Mouse (Mus musculus) cerebellum, adult 2 months (tissue): ENCODE results near the gene Grk3. TPM values are rescaled to one million over a fixed set of nuclear protein-coding genes. Genes with fewer than 3 reads are reported as not detected.

Experiments
- DNase-seq, 2 experiments: peaks; one replicate each; pipeline ENCODE4 v3.0.0; 2021
- H3K27ac ChIP-seq: fragments of 200-500 bp; 2 replicates; pipeline ENCODE4 v1.5.1; 2012; ENCODE audit warnings: low read length, control low read depth, inconsistent platforms; ENCODE audit not compliant: insufficient read depth
- H3K27me3 ChIP-seq: fragments of 200-500 bp; 2 replicates; pipeline ENCODE4 v1.6.1; 2012; ENCODE audit warnings: inconsistent platforms, mild to moderate bottlenecking, low read length, moderate library complexity; ENCODE audit not compliant: control insufficient read depth, insufficient read depth
- H3K4me1 ChIP-seq: fragments of 200-500 bp; 2 replicates; pipeline ENCODE4 v1.6.1; 2011; ENCODE audit warnings: low read length; ENCODE audit not compliant: control insufficient read depth, insufficient read depth
- H3K4me3 ChIP-seq: fragments of 200-500 bp; replicated peaks from 2 replicates; pipeline ENCODE3; 2011; ENCODE audit warnings: mild to moderate bottlenecking, low read depth, low read length, control low read depth; ENCODE audit not compliant: insufficient read depth
- CTCF ChIP-seq: fragments of 200-500 bp; IDR thresholded peaks from 2 replicates; pipeline ENCODE4 v1.5.1; 2011; ENCODE audit warnings: low read depth, mild to moderate bottlenecking, control low read depth, low read length, moderate library complexity, borderline replicate concordance; ENCODE audit not compliant: insufficient read depth
- POLR2A ChIP-seq: fragments of 200-500 bp; IDR thresholded peaks from 2 replicates; pipeline ENCODE4 v1.6.1; 2011; ENCODE audit warnings: low read length, control low read depth, borderline replicate concordance; ENCODE audit not compliant: insufficient read depth
- WGBS: fragments of 180-500 bp; shearing (Covaris S2); methylation state at CpG from one replicate; pipeline ENCODE4 v1.1.7; 2018; 5-methylcytosine and 5-hydroxymethylcytosine counted together
- polyA plus RNA-seq: library from polyadenylated mRNA; depleted of rRNA; stranded (reverse); fragments of >200 nt; gene quantifications from 2 replicates; pipeline ENCODE4 v1.2.3, GENCODE M21; 2012; rRNA removed

The Grk3 gene
- polyA plus RNA-seq, 1 experiment: 58.0 TPM

- no peak overlapping the region for H3K27ac ChIP-seq
- H3K27me3 ChIP-seq: no peaks in the 10 kb centered on the region
- no peak for TF ChIP-seq POLR2A
- TF ChIP-seq CTCF: no peak
- H3K4me3 ChIP-seq: no peak overlapping the region
- H3K4me1 ChIP-seq: peaks cover 5% of the 10 kb centered on the region
- no peak for DNase-seq
- 90% methylated on average over 6 of the region's 6 CpGs for WGBS
Measured at GRCm38 (mm10) chr5:112872999-112873398, 142.6 kb downstream of the Grk3 start.

- DNase-seq: peak; percentile 64 to 82
- WGBS: 24% methylated on average over 9 of the region's 9 CpGs
- Histone ChIP-seq H3K27ac (no peak overlapping the region), H3K27me3 (no peaks in the 10 kb centered on the region), H3K4me3 (no peak overlapping the region), H3K4me1 (peaks cover 9% of the 10 kb centered on the region)
- TF ChIP-seq POLR2A (no peak), CTCF (peak; percentile 86)
Measured at GRCm38 (mm10) chr5:112870729-112871128, 144.9 kb downstream of the Grk3 start.

GRCm38 (mm10) chr5:112868620-112869019 is 147.0 kb downstream of the Grk3 start:
- TF ChIP-seq CTCF: no peak
- no peak for TF ChIP-seq POLR2A
- no peak overlapping the region for H3K4me3 ChIP-seq
- peaks cover 9% of the 10 kb centered on the region for H3K4me1 ChIP-seq
- no peak for DNase-seq
- 80% methylated on average over 5 of the region's 5 CpGs for WGBS
- H3K27ac ChIP-seq: no peak overlapping the region
- no peaks in the 10 kb centered on the region for H3K27me3 ChIP-seq

GRCm38 (mm10) chr5:112864719-112865367 is 150.7 kb downstream of the Grk3 start:
- TF ChIP-seq CTCF (peak; percentile 70), POLR2A (no peak)
- Histone ChIP-seq H3K27me3 (no peaks in the 10 kb centered on the region), H3K4me3 (no peak overlapping the region), H3K27ac (no peak overlapping the region), H3K4me1 (peaks cover 9% of the 10 kb centered on the region)
- WGBS: 54% methylated on average over 4 of the region's 4 CpGs
- peak; percentile 31 to 57 for DNase-seq

Other genes starting within 250 kb of the Grk3 start
- gene Myo18b, start 119.4 kb downstream of the Grk3 start, polyA plus RNA-seq: 0.55 and 0.69 TPM in 2 replicates
- gene Crybb2, start 54.3 kb upstream of the Grk3 start, polyA plus RNA-seq: not detected in 2 replicates
- gene Crybb3, start 65.8 kb upstream of the Grk3 start, polyA plus RNA-seq: 1.7 and 3.2 TPM in 2 replicates
- 4.9 and 5.2 TPM in 2 replicates for gene 2900026A02Rik, start 205.4 kb upstream of the Grk3 start, polyA plus RNA-seq
- gene Tmem211, start 211.1 kb upstream of the Grk3 start, polyA plus RNA-seq: 0.10 and 0.18 TPM in 2 replicates